Mouse (Mus musculus) ES-Bruce4 (cell line): ENCODE measurements around the gene Ddx55. TPM values are rescaled to one million over a fixed set of nuclear protein-coding genes. Genes with fewer than 3 reads are reported as not detected.
"Not testable (repeated sequence)": the region's sequence is repeated elsewhere in the genome, so short reads cannot be mapped to it uniquely, and the experiment has no call there.

Experiments used
- H3K27ac ChIP-seq: 2 replicates; pipeline ENCODE4 v1.5.1; 2012; ENCODE audit warnings: low read length, inconsistent platforms; ENCODE audit not compliant: insufficient read depth
- H3K27me3 ChIP-seq: 2 replicates; pipeline ENCODE4 v1.6.1; 2012; ENCODE audit warnings: mild to moderate bottlenecking, low read length, inconsistent platforms; ENCODE audit not compliant: control insufficient read depth, poor library complexity, insufficient read depth, severe bottlenecking
- H3K36me3 ChIP-seq: 2 replicates; pipeline ENCODE4 v1.6.1; 2012; ENCODE audit warnings: inconsistent platforms, mild to moderate bottlenecking, low read length, moderate library complexity; ENCODE audit not compliant: control insufficient read depth, poor library complexity, insufficient read depth, severe bottlenecking
- H3K4me1 ChIP-seq: one replicate; pipeline ENCODE4 v1.8.1; 2011; ENCODE audit warnings: low read length; ENCODE audit not compliant: control insufficient read depth, insufficient read depth
- H3K4me3 ChIP-seq: 2 replicates; pipeline ENCODE4 v1.5.1; 2011; ENCODE audit warnings: low read depth, mild to moderate bottlenecking, low read length
- H3K9ac ChIP-seq: 2 replicates; pipeline ENCODE4 v1.6.1; 2012; ENCODE audit warnings: low read depth, mild to moderate bottlenecking, inconsistent platforms; ENCODE audit not compliant: poor library complexity, severe bottlenecking
- H3K9me3 ChIP-seq: replicated peaks from 2 replicates; pipeline ENCODE4 v1.6.1; 2012; ENCODE audit warnings: mild to moderate bottlenecking, low read length, inconsistent platforms; ENCODE audit not compliant: control insufficient read depth, poor library complexity, insufficient read depth, severe bottlenecking
- CTCF ChIP-seq: IDR thresholded peaks from one replicate; pipeline ENCODE4 v1.8.1; 2011; ENCODE audit warnings: low read depth, low read length
- EP300 ChIP-seq: IDR thresholded peaks from 2 replicates; pipeline ENCODE4 v1.6.1; 2011; ENCODE audit warnings: low read depth, low read length; ENCODE audit not compliant: insufficient read depth
- POLR2A ChIP-seq: IDR thresholded peaks from one replicate; pipeline ENCODE4 v1.8.1; 2011; ENCODE audit warnings: low read length; ENCODE audit not compliant: insufficient read depth
- polyA plus RNA-seq: library from polyadenylated mRNA; stranded (reverse); fragments of >200 nt; gene quantifications from 2 replicates; pipeline ENCODE4 v1.2.4, GENCODE M21; 2011; ENCODE audit warnings: low read depth; ENCODE audit not compliant: missing spikeins, insufficient read depth, insufficient read length

Gene Ddx55
- polyA plus RNA-seq, 1 experiment = 13.7 TPM

DNA sequence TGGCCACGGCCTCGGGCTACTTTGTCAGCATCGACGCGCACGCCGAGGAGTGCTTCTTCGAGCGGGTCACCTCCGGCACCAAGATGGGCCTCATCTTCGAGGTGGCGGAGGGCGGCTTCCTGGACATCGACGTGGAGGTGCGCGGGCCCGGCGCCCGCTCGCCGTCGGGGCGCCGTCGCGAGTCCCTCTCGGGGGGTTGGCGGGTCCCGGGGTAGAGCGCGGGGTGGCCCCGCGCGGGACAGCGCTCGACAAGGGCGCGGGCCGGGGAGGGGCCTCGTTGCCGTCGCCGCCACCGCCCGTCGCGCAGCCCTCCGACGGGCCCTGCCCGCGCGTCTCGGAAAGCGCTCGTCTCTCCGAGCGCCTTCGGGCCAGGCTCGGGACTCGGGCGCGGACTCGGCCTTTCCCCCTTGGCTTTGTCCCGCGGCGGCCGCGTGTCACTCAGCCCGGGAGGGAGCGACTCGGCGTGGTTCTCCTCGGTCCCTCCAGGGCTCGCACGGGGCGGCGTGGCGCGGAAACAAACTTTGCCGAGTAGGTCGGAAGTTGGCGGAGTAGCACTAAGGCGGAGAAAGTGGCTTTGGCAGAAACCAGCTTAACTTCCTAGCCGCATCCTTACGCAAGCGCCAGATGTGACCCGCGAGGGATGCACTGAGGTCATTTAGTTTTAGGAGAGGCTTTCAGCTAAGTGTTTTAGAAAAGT lies 11.6 kb upstream of the Ddx55 start:
- H3K27me3 ChIP-seq = no peaks in the 10 kb centered on the region
- H3K4me1 ChIP-seq = peaks cover 4% of the 10 kb centered on the region
- peak overlapping the region; percentile 98 for H3K4me3 ChIP-seq
- no peaks in the 10 kb centered on the region for H3K9me3 ChIP-seq
- no peak for TF ChIP-seq CTCF
- TF ChIP-seq POLR2A = no peak
- TF ChIP-seq EP300 = no peak
- peak overlapping the region; percentile 92 for H3K9ac ChIP-seq
- H3K36me3 ChIP-seq = peaks cover 36% of the 10 kb centered on the region
- no peak overlapping the region for H3K27ac ChIP-seq

- Histone ChIP-seq H3K27ac (no peak overlapping the region), H3K4me3 (peak overlapping the region; percentile 98), H3K27me3 (no peaks in the 10 kb centered on the region), H3K9me3 (no peaks in the 10 kb centered on the region), H3K36me3 (peaks cover 41% of the 10 kb centered on the region), H3K9ac (peak overlapping the region; percentile 92), H3K4me1 (peaks cover 4% of the 10 kb centered on the region)
- no peak for TF ChIP-seq POLR2A
- TF ChIP-seq EP300 = no peak
- TF ChIP-seq CTCF = no peak
Measured at GRCm38 (mm10) chr5:124541602-124541973, 11.1 kb upstream of the Ddx55 start.

DNA sequence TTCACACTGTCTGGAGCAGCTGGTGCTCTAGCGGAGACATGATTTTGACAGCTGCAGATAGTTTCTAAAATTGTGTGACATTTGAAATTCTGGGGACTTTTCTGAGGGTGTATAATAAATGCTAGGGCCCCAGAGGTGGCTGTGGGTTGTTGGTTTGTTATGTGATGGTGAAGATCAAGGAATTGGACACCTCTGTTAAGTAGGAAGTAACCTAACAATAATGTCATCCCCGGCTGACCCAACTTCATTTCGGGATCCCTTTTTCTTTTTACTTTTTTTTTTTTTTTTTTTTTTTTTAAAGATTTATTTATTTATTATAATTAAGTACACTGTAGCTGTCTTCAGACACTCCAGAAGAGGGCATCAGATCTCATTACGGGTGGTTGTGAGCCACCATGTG lies 1.9 kb upstream of the Ddx55 start:
- not testable (repeated sequence) for H3K9ac ChIP-seq, H3K4me3 ChIP-seq, H3K27me3 ChIP-seq, H3K27ac ChIP-seq, H3K9me3 ChIP-seq, H3K4me1 ChIP-seq
- H3K36me3 ChIP-seq = peaks cover 35% of the 10 kb centered on the region

GRCm38 (mm10) chr5:124551349-124552093 lies 1.1 kb upstream of the Ddx55 start:
- H3K27ac ChIP-seq = peak overlapping the region; percentile 42; the same call in 1 of the 2 replicates
- not testable (repeated sequence) for H3K9me3 ChIP-seq, H3K27me3 ChIP-seq, H3K4me1 ChIP-seq
- H3K9ac ChIP-seq = peak overlapping the region; percentile 15
- H3K36me3 ChIP-seq = peaks cover 28% of the 10 kb centered on the region
- H3K4me3 ChIP-seq = peak overlapping the region; percentile 45; the same call in 1 of the 2 replicates

GRCm38 (mm10) chr5:124552094-124552472 lies 581 bp upstream of the Ddx55 start:
- peak overlapping the region; percentile 15 for H3K9ac ChIP-seq
- H3K9me3 ChIP-seq = no peaks in the 10 kb centered on the region
- TF ChIP-seq EP300 (no peak), CTCF (no peak)
- H3K27me3 ChIP-seq = no peaks in the 10 kb centered on the region
- peak overlapping the region; percentile 42; the same call in 1 of the 2 replicates for H3K27ac ChIP-seq
- peaks cover 27% of the 10 kb centered on the region for H3K36me3 ChIP-seq
- no peak overlapping the region for H3K4me3 ChIP-seq
- H3K4me1 ChIP-seq = no peaks in the 10 kb centered on the region

DNA sequence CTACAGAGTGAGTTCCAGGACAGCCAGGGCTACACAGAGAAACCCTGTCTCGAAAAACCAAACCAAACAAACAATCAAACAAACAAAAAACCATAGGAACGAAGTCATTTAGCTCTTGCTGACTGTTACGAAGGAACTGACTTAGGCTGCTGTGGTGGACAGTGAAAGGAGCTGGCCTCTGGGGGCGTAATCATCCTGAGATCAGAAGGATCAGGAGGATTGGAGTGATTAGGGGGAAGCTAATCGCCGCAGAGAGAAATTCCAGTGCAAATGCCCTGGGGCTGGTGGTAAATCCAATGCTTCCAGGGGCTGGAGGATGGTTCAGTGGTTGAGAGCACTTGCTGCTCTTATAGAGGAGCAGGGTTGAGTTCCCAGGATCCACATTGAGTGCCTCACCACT lies 943 bp downstream of the Ddx55 start:
- no peak overlapping the region for H3K9ac ChIP-seq
- no peaks in the 10 kb centered on the region for H3K27me3 ChIP-seq
- H3K4me3 ChIP-seq = 0 out of 2 replicates have a peak overlapping the region, but pooled peaks have one; percentile 7
- no peak for TF ChIP-seq POLR2A
- no peak for TF ChIP-seq CTCF
- no peak for TF ChIP-seq EP300
- H3K4me1 ChIP-seq = no peaks in the 10 kb centered on the region
- peaks cover 14% of the 10 kb centered on the region for H3K36me3 ChIP-seq
- H3K9me3 ChIP-seq = no peaks in the 10 kb centered on the region
- H3K27ac ChIP-seq = no peak overlapping the region
